Mouse (Mus musculus) liver (tissue): Measurements from ENCODE around the gene Obp2b.

ENCODE experiments used
- DNase-seq: peaks from one replicate; pipeline ENCODE4 v3.0.0-alpha.2; 2020; ENCODE audit warnings: mixed read lengths

Obp2b gene

GRCm38 (mm10) chr2:25779076-25779475, 42.3 kb downstream of the Obp2b start:
- no peak for DNase-seq

- DNase-seq = no peak
These were observed 44.1 kb downstream of the Obp2b start for GRCm38 (mm10) chr2:25780921-25781320.

- DNase-seq = no peak
These were observed 45.1 kb downstream of the Obp2b start, which contains the start of gene Gm13539 for GRCm38 (mm10) chr2:25781957-25782356. Gene Gm13539, plus strand, starts transcription at chr2:25782257.

GRCm38 (mm10) chr2:25785573-25786322, 48.9 kb downstream of the Obp2b start:
- DNase-seq = no peak

- DNase-seq = peak; percentile 21
These were observed 52.3 kb downstream of the Obp2b start for GRCm38 (mm10) chr2:25789092-25789491.
